Mouse (Mus musculus) E14TG2a.4 (cell line): ENCODE results near the gene Pkn2.

ENCODE experiments used
- CTCF ChIP-seq: conservative IDR thresholded peaks from 2 replicates; pipeline ENCODE4 v1.5.1; 2014; ENCODE audit warnings: low read length
- NANOG ChIP-seq: IDR thresholded peaks from 2 replicates; pipeline ENCODE4 v1.6.1; 2014; ENCODE audit warnings: borderline replicate concordance, low read length, mixed read lengths

DNA sequence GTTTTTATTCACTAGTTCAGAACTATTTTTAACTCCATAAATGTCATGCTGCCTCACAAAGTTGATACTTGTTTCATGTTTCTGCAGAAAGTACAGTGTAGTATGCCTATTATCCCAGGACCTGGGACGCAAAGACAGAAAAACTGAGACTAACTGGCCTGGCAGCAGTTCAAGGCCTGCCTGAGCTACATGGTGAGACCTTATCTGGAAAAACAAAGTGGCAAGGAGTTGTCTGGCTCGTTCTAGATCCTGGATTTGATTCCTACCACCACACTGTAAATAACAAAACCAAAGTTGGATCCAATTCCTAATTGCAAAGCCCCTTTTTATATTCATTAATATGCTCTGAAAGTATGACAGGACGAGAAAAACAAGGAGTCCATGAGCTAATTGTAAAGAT lies 25.0 kb downstream of the Pkn2 start:
- no peak for TF ChIP-seq CTCF
- TF ChIP-seq NANOG: no peak
